Mouse (Mus musculus): ENCODE measurements around the gene Gm47959.

The Gm47959 gene

DNA sequence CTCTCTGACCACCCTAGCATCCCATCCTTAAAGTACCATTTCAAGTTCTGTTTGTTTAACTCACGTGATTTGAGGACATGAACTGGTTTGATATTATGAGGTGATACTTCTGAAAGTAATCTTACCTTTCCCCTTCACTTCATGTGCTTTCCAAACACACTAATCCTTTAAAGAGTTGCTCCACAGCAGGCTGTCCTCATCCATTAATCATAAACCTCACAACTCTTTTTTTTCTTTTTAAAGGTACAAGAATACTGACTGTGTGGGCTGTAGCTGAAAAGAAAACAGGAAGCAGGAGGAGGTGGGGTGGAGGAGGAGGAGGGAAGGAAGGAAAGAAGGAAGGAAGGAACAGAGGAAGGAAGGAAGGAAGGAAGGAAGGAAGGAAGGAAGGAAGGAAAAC, 31.6 kb downstream of the Gm47959 start:
- intact Hi-C loops (cut with DNase I) = no loop called here

DNA sequence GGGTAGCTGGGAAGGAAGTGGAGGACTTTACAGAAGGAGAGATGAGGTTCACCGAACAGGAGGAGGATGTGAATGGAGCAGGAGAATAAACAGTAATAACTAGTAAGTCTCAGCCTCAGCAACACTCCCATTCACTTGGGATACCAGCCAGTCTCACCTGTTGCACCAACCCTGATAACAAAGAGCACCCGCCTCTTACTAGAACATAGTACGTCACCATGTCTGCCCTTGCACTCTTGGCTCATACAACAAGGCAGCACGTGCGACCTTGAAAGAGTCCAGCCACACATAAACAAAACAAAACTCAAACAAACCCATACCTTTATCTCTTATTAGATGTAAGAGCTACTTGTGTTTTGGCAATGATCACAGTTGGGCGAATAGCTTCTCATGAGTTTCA, 32.2 kb downstream of the Gm47959 start:
- intact Hi-C loops (cut with DNase I) = no loop called here

DNA sequence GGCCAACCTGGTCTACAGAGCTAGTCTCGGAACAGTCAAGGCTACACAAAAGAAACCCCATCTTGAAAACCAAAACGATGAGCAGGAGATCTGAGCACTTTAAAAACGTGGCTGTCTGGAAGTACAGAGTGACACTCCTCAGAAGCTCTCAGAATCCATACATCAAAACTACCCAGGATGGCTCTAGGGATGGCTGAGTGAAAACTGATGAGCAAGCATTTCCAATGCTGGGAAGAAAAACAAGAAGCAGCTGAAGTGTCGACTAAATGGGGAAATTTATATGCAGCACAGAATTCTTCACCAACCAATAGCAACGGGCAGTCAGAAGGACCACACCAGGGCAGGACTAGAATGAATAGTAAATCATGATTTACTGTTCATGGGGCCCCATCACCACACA, 34.2 kb downstream of the Gm47959 start:
- intact Hi-C loops (cut with DNase I) = no loop called here

DNA sequence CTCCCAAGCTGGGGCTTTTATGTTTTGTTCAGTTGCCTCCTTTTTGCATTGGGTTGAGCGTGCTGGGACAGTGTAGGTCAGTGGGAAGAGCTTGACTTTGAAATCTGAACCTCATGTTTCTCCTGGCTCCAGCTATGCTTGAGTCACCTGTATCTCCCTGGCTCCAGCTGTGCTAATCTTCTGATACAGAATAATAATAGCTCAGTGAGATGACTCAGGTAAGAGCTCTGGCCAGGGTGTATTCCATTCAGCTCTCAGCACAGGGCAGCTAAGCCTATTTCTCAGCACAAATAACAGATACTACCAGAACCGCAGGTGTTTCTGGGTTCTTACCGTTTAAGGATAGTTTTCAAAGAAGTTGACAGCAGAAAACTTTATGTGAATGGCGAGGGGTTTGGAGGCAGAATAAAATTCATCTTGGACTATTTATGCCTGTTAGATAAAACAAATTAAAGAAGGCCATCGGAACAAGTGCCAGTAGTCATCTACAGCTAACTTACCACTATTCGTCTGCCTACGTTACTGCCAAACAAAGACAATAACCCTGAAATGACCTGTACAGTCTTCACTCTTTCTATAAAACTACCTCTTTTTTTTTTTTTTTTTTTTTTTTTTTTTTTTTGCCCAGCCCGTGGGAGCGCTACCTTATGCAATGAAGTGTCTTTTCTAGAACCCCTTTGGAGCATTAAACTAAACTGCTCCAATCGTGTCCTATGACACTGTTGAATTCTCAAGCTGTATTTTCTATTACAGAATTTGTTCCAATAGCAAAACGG, 36.7 kb downstream of the Gm47959 start:
- intact Hi-C loops (cut with DNase I) = no loop called here

DNA sequence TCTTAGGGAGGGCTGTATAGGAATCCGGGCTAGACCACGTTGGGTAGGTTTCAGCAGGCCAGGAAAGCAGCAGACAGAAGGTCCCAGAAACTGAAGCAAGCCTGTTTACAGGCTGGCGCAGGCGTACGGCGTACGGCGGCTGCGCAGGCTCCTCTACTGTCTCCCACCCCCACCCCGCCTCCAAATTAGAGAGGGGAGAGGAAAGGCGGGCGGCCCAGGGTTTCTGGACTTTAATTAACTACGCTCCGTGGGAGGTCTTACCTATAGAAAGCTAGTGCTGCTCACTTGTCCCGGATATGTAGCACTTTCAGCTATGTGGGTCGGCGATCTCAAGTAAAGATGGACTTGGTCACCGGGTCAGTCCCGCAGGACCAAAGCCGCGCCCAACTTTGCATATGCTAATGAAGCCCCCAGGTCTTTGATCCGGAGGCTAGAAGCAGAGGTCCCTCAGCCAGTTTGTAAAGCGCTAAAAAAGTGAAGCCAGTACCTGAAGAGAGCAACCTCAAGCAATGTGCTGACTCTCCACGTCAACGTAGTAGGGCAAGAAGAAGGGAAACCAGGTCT, 37.8 kb downstream of the Gm47959 start, which contains the start of gene Slc19a3:
Gene Slc19a3 (minus strand): TSS at position 340 of the 564 bp plus-strand sequence.
- intact Hi-C loops (cut with DNase I) = no loop called here

DNA sequence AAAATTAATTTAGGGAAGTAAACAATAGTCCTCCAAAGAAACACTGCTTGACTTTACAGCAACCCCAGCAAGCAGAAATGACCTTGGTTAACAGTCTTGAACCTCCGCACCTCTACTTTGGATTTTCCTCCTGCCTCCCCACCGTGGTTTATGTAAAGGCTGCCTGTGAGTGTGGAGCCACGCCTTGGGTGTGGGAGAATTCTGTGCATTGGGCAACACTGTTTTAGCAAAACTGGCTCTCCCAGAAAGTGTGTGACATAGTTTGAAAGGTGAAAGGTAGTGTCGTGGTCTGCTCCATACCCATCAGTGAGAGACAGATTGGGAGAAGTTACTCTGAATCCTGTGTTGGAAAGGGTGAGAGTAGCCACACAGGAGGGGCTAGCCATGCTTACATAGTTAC, 38.7 kb downstream of the Gm47959 start:
- intact Hi-C loops (cut with DNase I) = no loop called here

DNA sequence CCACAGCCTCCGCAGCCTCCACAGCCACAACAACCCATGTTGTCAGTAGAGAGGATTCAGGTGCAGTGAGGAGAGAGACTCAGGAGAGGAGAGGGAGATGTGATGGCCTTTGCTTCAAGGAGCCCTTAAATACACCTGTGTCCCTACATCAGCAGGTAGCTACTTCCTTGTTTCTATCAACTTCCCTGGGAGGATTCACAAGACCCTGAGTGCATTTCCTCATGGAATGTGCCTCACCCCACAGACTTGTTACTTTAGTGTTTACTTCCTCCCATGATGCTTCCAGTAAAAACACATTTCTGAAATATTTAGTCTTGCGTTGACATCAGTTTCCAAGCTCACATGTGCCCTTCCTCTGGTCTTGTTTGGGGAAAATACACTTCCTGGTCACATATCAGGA, 42.0 kb downstream of the Gm47959 start, which contains the start of gene Krtap28-10:
Gene Krtap28-10 (minus strand): TSS at position 101 of the 400 bp plus-strand sequence.
- intact Hi-C loops (cut with DNase I) = no loop called here

DNA sequence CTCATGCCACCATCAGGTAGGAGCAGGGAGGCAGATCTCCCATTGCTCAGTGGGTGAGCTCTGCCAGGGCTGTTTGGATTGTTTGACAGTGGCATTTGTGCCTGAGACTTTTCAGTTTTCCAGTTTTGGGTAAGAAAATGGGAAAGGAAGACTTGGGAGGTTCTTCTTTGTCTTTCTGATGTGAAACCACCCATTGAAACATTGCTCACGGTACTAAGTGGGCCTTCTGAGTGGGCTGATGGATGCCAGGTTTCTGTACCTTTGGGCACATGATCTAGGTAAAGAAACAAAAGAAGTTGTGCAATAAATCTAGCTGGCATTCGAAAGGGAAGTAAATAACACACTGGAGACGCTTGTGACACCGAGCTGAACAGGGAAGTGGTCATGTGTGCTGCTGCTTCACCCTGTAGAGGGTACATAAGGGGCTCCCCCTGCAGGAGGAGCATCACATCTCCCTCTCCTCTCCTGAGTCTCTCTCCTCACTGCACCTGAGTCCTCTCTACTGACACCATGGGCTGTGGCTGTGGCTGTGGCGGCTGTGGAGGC, 44.6 kb downstream of the Gm47959 start, which contains the start of gene Gm47969:
Gene Gm47969 (plus strand): TSS at position 51 of the 546 bp plus-strand sequence.
- intact Hi-C loops (cut with DNase I) = no loop called here

All from adrenal gland (tissue).